15 mouse cellular contexts compared by ENCODE assay signal in genomic region chr2:160261538-160261937, GRCm38 (mm10).
A peak's percentile ranks its signal among the peaks of the same experiment; 100 is the strongest.
DNase-seq lines count a peak whose midpoint lies in the region.
"Had no signal": no experiment of that assay in that cellular context is flagged by ENCODE, and none has a peak within 500 bp of the region (broad histone marks: within the 10 kb centered on the region; RNA-seq: fewer than 3 reads in every experiment).

No protein-coding gene starts in this region.

- peak; percentile 57 for DNase-seq in right cerebral cortex, adult 18-20 months
- DNase-seq in right cerebral cortex, postnatal 4 days, result no peak
- DNase-seq in brain, adult 2 months (ENCODE audit: low read depth, low spot score), result peak; percentile 86
- peak; percentile 37 to 55 for DNase-seq in left cerebral cortex, postnatal 14 days (ENCODE audit: low spot score in 2 of 2)
- DNase-seq in telencephalon, adult 2 months (ENCODE audit: low read depth, low spot score), result peak; percentile 32
- DNase-seq in adrenal gland, postnatal 25 days, result no peak
- no peak for DNase-seq in ovary, postnatal 14 days (ENCODE audit: low spot score)
- DNase-seq: cerebellum, postnatal 10 days; heart, adult 2 months; heart, postnatal 36 days; kidney, adult 9 months; kidney, postnatal 25 days; lung, embryonic 14.5 days; lung, postnatal 36 days; thymus, postnatal 36 days had no signal

- intact Hi-C loops in left cerebral cortex, postnatal 14 days (cut with DNase I), result no loop called here

Comparison
In these comparisons a context has a peak if more than half of its experiments do, and no peak if none do; other contexts are left out.
1. DNase-seq: peak in right cerebral cortex, adult 18-20 months (single experiment), brain, adult 2 months (single experiment), left cerebral cortex, postnatal 14 days (2 of 2) and telencephalon, adult 2 months (single experiment); none in right cerebral cortex, postnatal 4 days (single experiment), adrenal gland, postnatal 25 days (single experiment) and ovary, postnatal 14 days (single experiment).